Mouse (Mus musculus) stomach, embryonic 16.5 days (tissue): ENCODE results near the gene Mtfr1l. TPM values are rescaled to one million over a fixed set of nuclear protein-coding genes. Genes with fewer than 3 reads are reported as not detected.
"Not testable (repeated sequence)": the region's sequence is repeated elsewhere in the genome, so short reads cannot be mapped to it uniquely, and the experiment has no call there.

Experiments
- ATAC-seq: fragments of 200-750 bp; cut with Nextera tagmentation; 2 replicates; pipeline ENCODE4 v1.8.0; 2017; ENCODE audit warnings: moderate number of reproducible peaks, moderate TSS enrichment; ENCODE audit not compliant: insufficient read depth, low FRiP score
- H3K27ac ChIP-seq: fragments of 300-500 bp; sonication (generic); 2 replicates; pipeline ENCODE4 v1.5.1; 2014; ENCODE audit warnings: low read length
- H3K27me3 ChIP-seq: fragments of 300-500 bp; sonication (generic); 2 replicates; pipeline ENCODE4 v1.6.1; 2014; ENCODE audit warnings: low read length, control low read depth, mixed read lengths; ENCODE audit not compliant: control insufficient read depth, insufficient read depth
- H3K36me3 ChIP-seq: fragments of 300-500 bp; sonication (generic); 2 replicates; pipeline ENCODE4 v1.6.1; 2014; ENCODE audit warnings: low read length; ENCODE audit not compliant: control insufficient read depth, insufficient read depth
- H3K4me1 ChIP-seq: fragments of 300-500 bp; sonication (generic); 2 replicates; pipeline ENCODE4 v1.6.1; 2014; ENCODE audit warnings: low read length, control low read depth, mixed read lengths; ENCODE audit not compliant: control insufficient read depth, insufficient read depth
- H3K4me2 ChIP-seq: fragments of 300-500 bp; sonication (generic); 2 replicates; pipeline ENCODE4 v1.6.1; 2014; ENCODE audit warnings: low read depth, low read length, mixed read lengths
- H3K4me3 ChIP-seq: fragments of 300-500 bp; sonication (generic); replicated peaks from 2 replicates; pipeline ENCODE4 v1.5.1; 2014; ENCODE audit warnings: mild to moderate bottlenecking, low read length
- H3K9ac ChIP-seq: fragments of 300-500 bp; sonication (generic); 2 replicates; pipeline ENCODE4 v1.6.1; 2014; ENCODE audit warnings: low read length
- H3K9me3 ChIP-seq: fragments of 300-500 bp; sonication (generic); replicated peaks from 2 replicates; pipeline ENCODE4 v1.6.1; 2016; ENCODE audit warnings: low read length, control low read depth; ENCODE audit not compliant: control insufficient read depth
- WGBS: fragments of 180-500 bp; shearing (Covaris S2); extraction: QIAGEN DNeasy Blood & Tissue Kit; methylation state at CpG from one replicate; pipeline ENCODE4 v1.1.7; 2014; 5-methylcytosine and 5-hydroxymethylcytosine counted together
- polyA plus RNA-seq: library from polyadenylated mRNA; unstranded; fragments of >200 nt; fragmentation: Nextera tagmentation; extraction: Ambion mirVana; gene quantifications from 2 replicates; pipeline ENCODE4 v1.2.1, GENCODE M21; 2015

Mtfr1l gene
- polyA plus RNA-seq, 1 experiment from 2014 or later = 95.1 TPM

DNA sequence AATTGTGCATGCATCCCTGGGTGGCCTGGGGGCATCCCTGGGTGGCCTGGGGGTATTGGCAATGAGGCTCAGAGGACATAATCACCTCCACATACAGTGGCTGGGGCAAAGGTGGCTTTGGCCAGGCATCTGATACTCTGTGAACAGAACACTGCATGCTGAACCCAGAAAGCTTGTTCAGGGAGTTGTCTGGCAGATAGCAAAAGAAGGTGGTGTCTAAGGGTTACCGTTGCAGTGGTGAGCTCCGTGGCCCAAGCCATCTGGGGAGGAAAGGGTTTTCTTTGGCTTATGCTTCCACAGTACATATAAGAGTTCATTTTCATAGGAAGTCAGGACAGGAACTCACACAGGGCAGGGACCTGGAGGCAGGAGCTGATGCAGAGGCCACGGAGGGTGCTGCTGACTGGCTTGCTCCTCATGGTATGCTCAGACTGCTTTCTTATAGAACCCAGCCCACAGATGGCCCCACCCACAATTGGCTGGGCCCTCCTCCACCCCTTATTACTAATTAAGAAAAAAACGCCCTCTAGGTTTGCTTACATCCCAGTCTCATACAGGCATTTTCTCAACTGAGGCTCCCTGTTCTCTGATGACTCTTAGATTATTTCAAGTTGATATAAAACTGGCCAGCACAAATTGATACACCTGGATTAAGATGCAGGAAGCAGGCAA, 31.4 kb downstream of the Mtfr1l start:
- no peak overlapping the region for H3K4me2 ChIP-seq
- 66% methylated on average over 4 of the region's 4 CpGs for WGBS

DNA sequence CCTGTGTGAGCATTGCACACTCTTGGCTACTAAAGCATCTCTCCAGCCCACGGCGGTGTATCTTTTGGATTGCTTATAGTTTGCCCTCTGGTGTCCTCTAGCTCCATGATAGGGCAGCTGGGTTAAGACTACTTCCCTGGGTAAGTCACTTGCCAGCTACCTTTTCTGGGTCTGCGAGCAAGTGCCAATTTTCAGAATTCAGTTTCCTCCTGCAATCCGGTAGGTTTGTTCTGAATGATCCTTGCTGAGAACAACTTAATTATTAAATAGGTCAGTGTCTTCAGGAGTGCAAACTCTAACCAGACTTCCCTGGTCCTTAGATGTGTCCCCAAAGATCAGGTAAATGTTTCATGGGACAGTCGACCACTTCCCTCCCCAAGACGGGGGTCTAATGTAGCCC, 34.1 kb downstream of the Mtfr1l start:
- Histone ChIP-seq H3K27ac (no peak overlapping the region), H3K4me3 (no peak overlapping the region), H3K9ac (no peak overlapping the region), H3K9me3 (peaks cover 3% of the 10 kb centered on the region; the same call in 1 of the 2 replicates), H3K27me3 (no peaks in the 10 kb centered on the region), H3K36me3 (no peaks in the 10 kb centered on the region), H3K4me2 (no peak overlapping the region), H3K4me1 (peaks cover 7% of the 10 kb centered on the region)
- no peak for ATAC-seq
- WGBS = 88% methylated on average over 6 of the region's 6 CpGs

More for the DNA sequence above, 31.4 kb downstream of the Mtfr1l start:
- H3K36me3 ChIP-seq = no peaks in the 10 kb centered on the region
- H3K4me3 ChIP-seq = no peak overlapping the region
- peaks cover 3% of the 10 kb centered on the region; the same call in 1 of the 2 replicates for H3K9me3 ChIP-seq
- no peaks in the 10 kb centered on the region for H3K4me1 ChIP-seq
- H3K9ac ChIP-seq = no peak overlapping the region
- no peak for ATAC-seq
- H3K27me3 ChIP-seq = no peaks in the 10 kb centered on the region
- H3K27ac ChIP-seq = no peak overlapping the region

DNA sequence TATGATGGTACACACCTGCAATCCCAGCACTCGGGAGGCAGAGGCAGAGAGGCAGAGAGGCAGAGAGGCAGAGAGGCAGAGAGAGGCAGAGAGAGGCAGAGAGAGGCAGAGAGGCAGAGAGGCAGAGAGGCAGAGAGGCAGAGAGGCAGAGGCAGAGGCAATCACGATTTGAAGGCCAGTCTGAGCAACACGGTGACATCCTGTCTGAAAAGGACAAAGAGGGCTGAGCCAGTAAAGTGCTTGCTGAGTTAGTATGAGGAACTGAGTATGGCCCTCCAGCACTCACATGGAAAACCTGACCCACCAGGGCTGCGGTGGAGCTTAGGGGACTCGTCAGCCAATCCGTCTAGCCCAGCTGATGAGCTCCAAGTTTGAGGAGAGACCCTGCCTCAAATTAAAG, 36.2 kb downstream of the Mtfr1l start:
- ATAC-seq, H3K9me3 ChIP-seq: not testable (repeated sequence)
- 77% methylated on average over 6 of the region's 6 CpGs for WGBS

GRCm38 (mm10) chr4:134497986-134498731, 37.0 kb downstream of the Mtfr1l start:
- Histone ChIP-seq H3K9ac (no peak overlapping the region), H3K4me1 (peaks cover 15% of the 10 kb centered on the region), H3K9me3 (no peaks in the 10 kb centered on the region), H3K4me2 (peak overlapping the region; percentile 98), H3K4me3 (peak overlapping the region; percentile 62; the same call in 1 of the 2 replicates), H3K27ac (peak overlapping the region; percentile 48), H3K27me3 (no peaks in the 10 kb centered on the region), H3K36me3 (no peaks in the 10 kb centered on the region)
- 61% methylated on average over 12 of the region's 12 CpGs for WGBS
- ATAC-seq = no peak

More for the DNA sequence above, 36.2 kb downstream of the Mtfr1l start:
- H3K4me2 ChIP-seq, H3K27me3 ChIP-seq, H3K4me3 ChIP-seq, H3K36me3 ChIP-seq, H3K9ac ChIP-seq, H3K27ac ChIP-seq: not testable (repeated sequence)
- peaks cover 15% of the 10 kb centered on the region for H3K4me1 ChIP-seq

DNA sequence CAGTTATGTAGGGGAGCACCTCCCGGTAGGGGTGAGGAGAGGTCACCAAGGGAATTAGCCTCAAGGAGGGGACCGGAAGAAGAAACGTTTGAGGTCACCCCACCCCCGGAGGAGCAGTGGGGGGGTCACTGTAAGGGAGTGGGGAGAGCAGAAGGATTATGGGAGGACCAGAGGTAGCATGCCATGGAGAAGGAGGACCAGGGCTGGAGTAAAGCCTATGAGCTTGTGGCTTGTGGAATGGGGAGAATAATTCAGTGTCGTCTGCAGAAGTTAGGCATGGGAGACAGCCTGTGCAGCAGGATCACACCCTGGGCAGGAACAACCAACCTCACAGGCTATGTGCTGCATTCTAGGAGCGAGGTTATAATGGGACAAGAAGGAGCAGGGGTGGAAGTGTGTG, 38.0 kb downstream of the Mtfr1l start:
- Histone ChIP-seq H3K9ac (peak overlapping the region; percentile 80), H3K4me1 (peaks cover 15% of the 10 kb centered on the region), H3K4me2 (peak overlapping the region; percentile 98), H3K36me3 (no peaks in the 10 kb centered on the region), H3K4me3 (peak overlapping the region; percentile 62), H3K27me3 (no peaks in the 10 kb centered on the region), H3K9me3 (no peaks in the 10 kb centered on the region), H3K27ac (peak overlapping the region; percentile 73; the same call in 1 of the 2 replicates)
- ATAC-seq = peak; percentile 48
- 14% methylated on average over 6 of the region's 6 CpGs for WGBS

GRCm38 (mm10) chr4:134496595-134497210, 38.5 kb downstream of the Mtfr1l start, which contains the start of gene Paqr7:
Gene Paqr7 (plus strand): TSS chr4:134496697.
- H3K4me3 ChIP-seq = peak within 1 kb of the TSS; percentile 62
- peaks cover 15% of the 10 kb centered on the region for H3K4me1 ChIP-seq
- no peaks in the 10 kb centered on the region for H3K27me3 ChIP-seq
- H3K4me2 ChIP-seq = peak within 1 kb of the TSS; percentile 98
- peak; percentile 78 for ATAC-seq
- H3K36me3 ChIP-seq = no peaks in the 10 kb centered on the region
- peak within 1 kb of the TSS; percentile 73 for H3K27ac ChIP-seq
- 4% methylated on average over 35 of the region's 35 CpGs for WGBS
- no peaks in the 10 kb centered on the region for H3K9me3 ChIP-seq
- H3K9ac ChIP-seq = peak within 1 kb of the TSS; percentile 80

DNA sequence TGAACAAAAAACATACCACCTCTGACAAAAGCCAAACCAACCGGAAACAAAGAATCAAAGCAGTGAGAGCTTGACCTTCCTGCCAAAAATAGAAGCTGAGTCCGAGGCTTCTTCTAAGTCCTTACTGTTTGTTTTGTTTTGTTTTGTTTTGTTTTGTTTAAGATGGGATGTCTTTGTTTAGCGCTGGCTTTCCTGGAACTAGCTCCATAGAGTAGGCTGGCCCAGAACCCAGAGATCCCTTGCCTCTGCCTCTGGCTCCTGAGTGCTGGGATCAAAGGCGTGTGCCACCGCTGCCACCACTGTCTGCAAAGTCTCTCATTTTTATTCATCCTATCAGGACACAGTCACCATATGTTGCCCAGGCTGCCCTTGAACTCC, 39.7 kb downstream of the Mtfr1l start:
- H3K4me3 ChIP-seq = no peak overlapping the region
- peak overlapping the region; percentile 67; the same call in 1 of the 2 replicates for H3K27ac ChIP-seq
- H3K9ac ChIP-seq = no peak overlapping the region
- no peak for ATAC-seq
- H3K27me3 ChIP-seq = no peaks in the 10 kb centered on the region
- H3K36me3 ChIP-seq = no peaks in the 10 kb centered on the region
- 64% methylated on average over 5 of the region's 5 CpGs for WGBS
- H3K4me2 ChIP-seq = no peak overlapping the region
- H3K4me1 ChIP-seq = peaks cover 15% of the 10 kb centered on the region
- no peaks in the 10 kb centered on the region for H3K9me3 ChIP-seq

- Histone ChIP-seq H3K4me1 (peaks cover 15% of the 10 kb centered on the region), H3K9ac (no peak overlapping the region), H3K4me3 (no peak overlapping the region), H3K4me2 (no peak overlapping the region), H3K27me3 (no peaks in the 10 kb centered on the region), H3K27ac (peak overlapping the region; percentile 67), H3K36me3 (no peaks in the 10 kb centered on the region), H3K9me3 (no peaks in the 10 kb centered on the region)
- ATAC-seq = peak; percentile 51
- WGBS = 59% methylated on average over 16 of the region's 16 CpGs
Measured at GRCm38 (mm10) chr4:134494780-134495545, 40.2 kb downstream of the Mtfr1l start.
